Mouse (Mus musculus): Measurements from ENCODE around the gene P2rx3. TPM values are rescaled to one million over a fixed set of nuclear protein-coding genes. Genes with fewer than 3 reads are reported as not detected.

The P2rx3 gene
- total RNA-seq, 2 experiments from 2014 or later, result 2.0 to 2.6 TPM

DNA sequence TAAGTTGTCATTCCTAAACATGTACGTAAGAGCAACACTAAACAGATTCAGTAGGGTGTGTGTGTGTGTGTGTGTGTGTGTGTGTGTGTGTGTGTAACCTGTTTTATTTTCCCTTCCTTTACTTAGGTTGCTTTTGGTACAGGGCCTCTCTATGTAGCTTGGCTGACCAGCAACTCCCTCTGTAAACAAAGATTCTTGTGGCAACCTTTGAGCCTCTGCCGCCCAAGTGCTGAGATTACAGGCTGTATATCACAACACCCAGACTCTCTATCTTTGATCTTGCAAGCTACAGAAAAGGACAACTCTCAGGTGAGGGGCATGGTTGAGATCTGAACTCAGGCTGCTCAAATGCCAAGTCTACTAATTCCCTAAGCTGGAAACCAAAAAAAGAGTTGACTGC is 28.1 kb downstream of the P2rx3 start:
- Histone ChIP-seq H3K4me3 (no peak overlapping the region), H3K27ac (no peak overlapping the region)
- DNase-seq (ENCODE audit: extremely low spot score in 1 of 2, low spot score in 2 of 2), result no peak
- TF ChIP-seq CTCF (IDR thresholded peaks at IDR 0.05), result no peak
- intact Hi-C loops (cut with DNase I), result no loop called here

DNA sequence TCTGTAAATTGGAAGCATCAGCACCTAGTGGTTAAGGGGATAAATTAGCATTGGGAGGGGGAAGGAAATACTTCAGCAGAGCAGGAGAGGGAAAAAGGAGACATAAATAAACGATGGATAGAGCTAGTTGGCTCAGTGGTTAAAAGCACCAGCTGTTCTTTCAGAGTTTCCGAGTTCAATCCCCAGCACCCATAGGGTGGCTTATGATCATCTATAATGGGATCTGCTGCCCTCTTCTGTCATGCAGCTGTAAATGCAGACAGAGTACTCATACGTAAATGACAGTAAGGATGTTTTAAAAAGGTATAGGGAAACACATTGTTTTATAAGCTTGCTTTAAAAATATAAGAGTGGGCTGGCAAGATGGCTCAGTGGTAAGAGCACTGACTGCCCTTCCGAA is 29.5 kb downstream of the P2rx3 start:
- DNase-seq (ENCODE audit: extremely low spot score in 1 of 2, low spot score in 2 of 2), result no peak
- Histone ChIP-seq H3K4me3 (no peak overlapping the region), H3K27ac (no peak overlapping the region)
- TF ChIP-seq CTCF (IDR thresholded peaks at IDR 0.05), result peak; percentile 79
- intact Hi-C loops (cut with DNase I), result loop anchor here (1.0 kb wide), 1 partner anchor 51 kb away; no protein-coding TSS in a partner anchor

DNA sequence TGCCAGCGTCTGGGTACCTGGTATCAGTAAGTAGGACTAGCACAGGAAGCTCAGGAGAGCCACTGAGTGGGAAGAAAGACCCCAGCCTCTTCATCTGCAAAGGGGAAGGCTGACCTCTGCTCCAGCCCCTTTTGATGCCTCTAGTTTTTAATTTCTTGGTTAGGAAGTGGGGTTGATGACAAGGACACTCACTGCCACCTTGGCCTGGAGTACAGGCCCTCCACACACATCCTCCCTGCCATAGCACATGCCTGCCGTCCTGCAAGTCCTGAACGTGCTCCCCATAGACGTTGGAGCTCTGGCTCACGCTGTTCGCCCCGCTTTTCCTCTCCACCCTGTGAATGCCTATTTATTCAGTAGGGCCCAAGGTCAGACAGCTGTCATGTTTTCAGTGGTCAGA is 30.7 kb downstream of the P2rx3 start:
- DNase-seq (ENCODE audit: extremely low spot score in 1 of 2, low spot score in 2 of 2), result no peak
- intact Hi-C loops (cut with DNase I), result no loop called here
- Histone ChIP-seq H3K27ac (no peak overlapping the region), H3K4me3 (no peak overlapping the region)
- no peak for TF ChIP-seq CTCF (IDR thresholded peaks at IDR 0.05)

DNA sequence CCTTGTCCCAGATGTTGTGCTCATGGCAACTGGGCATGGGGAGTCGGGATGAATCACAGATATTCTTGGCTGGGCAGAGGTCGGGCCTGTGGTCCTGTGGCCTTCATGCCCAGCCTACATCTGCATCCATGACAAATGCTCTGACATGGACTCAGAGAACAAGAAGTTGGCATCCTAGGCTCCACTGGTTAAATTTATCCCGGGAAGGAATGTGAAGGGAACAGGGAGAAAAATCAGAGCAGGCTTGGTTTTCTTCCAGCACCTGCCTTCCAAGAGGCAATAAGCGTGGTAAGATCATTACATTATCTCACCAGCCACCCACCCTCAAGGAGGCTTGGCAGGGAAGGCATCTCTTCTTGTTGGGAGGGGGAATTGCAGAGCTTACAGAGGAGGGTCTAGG is 32.9 kb downstream of the P2rx3 start:
- DNase-seq (ENCODE audit: extremely low spot score in 1 of 2, low spot score in 2 of 2), result peak; percentile 18 to 28
- no peak for TF ChIP-seq CTCF (IDR thresholded peaks at IDR 0.05)
- intact Hi-C loops (cut with DNase I), result no loop called here
- H3K27ac ChIP-seq, result peak overlapping the region; percentile 67
- no peak overlapping the region for H3K4me3 ChIP-seq

DNA sequence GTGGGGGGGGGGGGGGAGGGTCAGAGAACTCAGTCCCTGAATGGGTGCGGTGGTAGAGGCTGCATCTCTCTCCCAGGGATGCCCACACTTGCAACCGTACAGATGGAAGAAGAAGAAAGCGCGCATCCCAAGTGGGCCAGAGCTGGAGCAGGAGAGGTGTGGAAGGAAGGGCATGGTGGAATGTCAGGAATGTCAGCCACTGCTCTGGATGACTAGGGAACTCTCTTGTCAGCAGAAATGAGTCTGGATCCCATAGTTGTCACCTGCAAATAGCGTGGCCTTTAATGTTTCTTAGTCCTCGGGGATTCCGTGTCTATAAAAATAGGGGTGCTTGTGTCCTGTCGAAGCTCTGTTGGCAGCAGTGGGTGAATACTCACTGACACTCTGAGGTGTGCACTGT is 34.7 kb downstream of the P2rx3 start:
- intact Hi-C loops (cut with DNase I), result no loop called here
- no peak for DNase-seq (ENCODE audit: extremely low spot score in 1 of 2, low spot score in 2 of 2)
- H3K27ac ChIP-seq, result no peak overlapping the region
- no peak overlapping the region for H3K4me3 ChIP-seq
- no peak for TF ChIP-seq CTCF (IDR thresholded peaks at IDR 0.05)

DNA sequence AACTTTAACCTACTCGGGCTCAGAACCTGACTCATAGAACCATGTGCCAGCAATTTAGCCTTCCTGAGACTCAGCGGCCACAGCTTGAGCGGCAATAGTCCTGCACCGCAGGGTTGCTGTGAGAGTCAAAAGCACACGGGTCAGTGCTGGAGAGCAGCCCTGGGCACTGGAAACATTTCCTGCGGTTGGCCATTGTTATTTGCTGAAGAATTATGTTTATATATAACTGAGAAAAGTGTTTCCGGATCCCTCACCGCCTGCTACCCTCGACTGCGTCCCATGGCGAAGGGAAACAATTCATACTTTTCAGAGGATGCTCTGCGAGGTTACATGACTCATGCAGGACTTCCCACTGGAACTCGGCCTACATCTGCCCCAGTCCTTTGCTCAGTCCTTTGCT is 35.8 kb downstream of the P2rx3 start:
- H3K4me3 ChIP-seq, result no peak overlapping the region
- intact Hi-C loops (cut with DNase I), result no loop called here
- TF ChIP-seq CTCF (IDR thresholded peaks at IDR 0.05), result no peak
- H3K27ac ChIP-seq, result no peak overlapping the region
- DNase-seq (ENCODE audit: extremely low spot score in 1 of 2, low spot score in 2 of 2), result no peak

DNA sequence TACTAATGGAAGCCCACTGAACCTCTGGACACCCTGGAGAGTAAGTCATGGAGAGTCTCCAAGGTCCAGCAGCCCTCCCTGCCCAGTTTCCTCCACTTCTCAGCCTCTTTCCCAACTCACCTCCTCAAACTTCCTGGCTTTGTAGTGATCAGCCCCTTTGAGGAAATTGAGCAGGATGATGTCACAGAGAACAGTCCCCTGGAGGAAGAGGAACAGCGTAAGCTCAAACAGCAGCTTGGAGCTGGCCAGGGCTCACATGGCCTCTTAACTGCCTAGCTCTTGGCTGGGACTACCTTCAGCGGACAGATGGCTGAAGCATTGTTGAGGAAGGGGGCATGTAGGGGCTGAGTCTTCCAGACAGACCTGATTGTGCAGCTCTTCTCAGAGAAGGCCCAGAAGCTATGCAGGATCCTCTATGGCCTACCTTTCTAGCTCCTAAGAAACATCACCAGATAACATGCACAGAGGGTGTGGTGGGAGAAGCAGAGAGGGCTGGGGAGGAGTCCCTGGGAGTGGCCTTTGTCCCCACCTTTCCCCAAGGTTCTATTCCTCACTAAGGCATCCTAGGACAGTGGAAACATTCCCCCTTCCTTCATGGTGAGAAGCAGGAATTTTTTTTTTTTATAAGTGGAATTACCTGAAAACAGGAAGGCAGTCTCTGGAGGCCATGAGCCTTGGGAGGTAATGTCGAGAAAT is 37.6 kb downstream of the P2rx3 start:
- Histone ChIP-seq H3K4me3 (no peak overlapping the region), H3K27ac (no peak overlapping the region)
- DNase-seq (ENCODE audit: extremely low spot score in 1 of 2, low spot score in 2 of 2), result no peak
- intact Hi-C loops (cut with DNase I), result no loop called here
- TF ChIP-seq CTCF (IDR thresholded peaks at IDR 0.05), result no peak

DNA sequence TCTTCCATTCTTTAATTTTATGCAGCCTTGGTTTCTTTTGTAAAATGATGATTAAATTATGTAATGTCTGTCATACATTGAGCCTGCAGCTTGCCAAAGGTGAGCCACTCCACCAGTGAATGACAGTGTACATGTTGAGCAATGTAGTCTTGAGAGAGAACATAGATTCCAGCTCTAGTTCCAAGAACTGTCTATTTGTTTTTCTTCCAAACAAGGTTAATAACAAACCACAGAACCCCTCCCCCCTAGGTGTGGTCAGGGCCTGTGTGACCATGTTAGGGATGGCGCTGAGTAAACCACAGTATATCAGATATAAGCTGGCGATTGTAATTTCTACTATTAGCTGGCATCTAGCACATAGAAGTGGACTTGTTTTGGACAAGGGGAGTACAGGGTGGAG is 40.9 kb downstream of the P2rx3 start:
- Histone ChIP-seq H3K4me3 (no peak overlapping the region), H3K27ac (no peak overlapping the region)
- intact Hi-C loops (cut with DNase I), result no loop called here
- DNase-seq (ENCODE audit: extremely low spot score in 1 of 2, low spot score in 2 of 2), result no peak
- TF ChIP-seq CTCF (IDR thresholded peaks at IDR 0.05), result no peak

DNA sequence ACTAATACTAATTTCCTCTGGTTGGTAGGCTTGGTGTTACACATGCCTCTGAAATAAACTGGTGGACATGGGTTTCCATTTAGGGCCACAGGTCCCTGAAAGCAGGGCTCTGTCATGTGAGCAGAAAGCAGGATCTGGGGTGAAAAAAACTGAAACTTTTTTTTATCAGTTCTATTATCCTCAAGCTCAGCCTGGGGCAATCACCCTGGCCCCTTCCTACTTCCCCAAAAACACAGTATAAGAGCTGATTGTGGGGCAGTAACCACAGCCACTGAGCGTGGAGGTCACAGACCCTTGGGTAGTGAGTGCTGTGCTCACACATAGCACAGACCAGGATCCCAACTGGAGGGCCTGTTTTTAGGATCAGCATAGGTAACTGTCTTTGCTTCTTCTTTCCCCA is 49.3 kb downstream of the P2rx3 start, which contains the start of gene Prg3:
Prg3 (plus strand) TSS at position 286 of the 400 bp plus-strand sequence.
- no peak for TF ChIP-seq CTCF (IDR thresholded peaks at IDR 0.05)
- DNase-seq (ENCODE audit: extremely low spot score in 1 of 2, low spot score in 2 of 2), result no peak
- Histone ChIP-seq H3K4me3 (no peak within 1 kb of the TSS), H3K27ac (no peak within 1 kb of the TSS)
- intact Hi-C loops (cut with DNase I), result no loop called here

DNA sequence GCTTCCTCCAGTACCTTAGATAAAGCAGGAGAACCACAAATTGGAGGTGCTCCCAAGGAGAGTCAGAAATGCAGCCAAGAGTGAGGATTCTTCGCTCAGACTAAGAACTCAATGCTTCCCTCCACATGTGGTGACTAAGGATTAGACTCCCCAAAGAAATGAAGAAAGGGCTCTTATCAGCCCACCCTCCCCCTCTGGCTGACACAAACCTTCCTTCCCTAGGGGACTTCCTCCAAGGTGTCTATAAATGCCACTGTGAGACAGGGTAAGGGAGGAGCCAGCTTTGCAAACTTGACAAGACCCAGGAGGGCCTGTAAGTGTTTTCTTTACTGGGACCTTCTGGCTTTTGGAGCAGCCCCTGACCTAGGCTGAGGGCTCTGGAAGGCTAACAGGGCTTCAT is 57.1 kb downstream of the P2rx3 start, which contains the start of gene Prg2:
Prg2 (plus strand) TSS at position 274 of the 400 bp plus-strand sequence.
- H3K4me3 ChIP-seq, result no peak within 1 kb of the TSS
- no peak within 1 kb of the TSS for H3K27ac ChIP-seq
- no peak for DNase-seq (ENCODE audit: extremely low spot score in 1 of 2, low spot score in 2 of 2)
- TF ChIP-seq CTCF (IDR thresholded peaks at IDR 0.05), result no peak
- intact Hi-C loops (cut with DNase I), result no loop called here

DNA sequence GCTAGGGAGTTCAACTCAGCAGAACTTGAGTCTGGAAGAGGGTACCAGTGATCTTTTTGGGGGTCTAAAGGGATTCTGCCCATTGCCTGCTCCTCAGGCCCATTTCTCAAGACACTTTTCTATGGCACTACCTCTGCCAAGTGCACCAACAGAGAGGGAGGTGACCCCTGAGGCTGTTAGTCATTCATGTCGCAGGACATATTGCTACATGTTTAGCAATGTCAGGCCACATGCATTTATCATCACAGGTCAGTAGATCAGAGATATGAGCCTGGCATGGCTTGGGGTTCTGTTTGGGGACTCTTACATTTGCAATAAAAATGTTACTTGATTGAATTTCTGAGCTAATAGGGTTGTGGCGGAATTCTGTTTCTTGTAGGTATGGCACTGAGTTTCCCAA is 61.7 kb downstream of the P2rx3 start:
- DNase-seq (ENCODE audit: extremely low spot score in 1 of 2, low spot score in 2 of 2), result no peak
- Histone ChIP-seq H3K27ac (no peak overlapping the region), H3K4me3 (no peak overlapping the region)
- TF ChIP-seq CTCF (IDR thresholded peaks at IDR 0.05), result no peak
- intact Hi-C loops (cut with DNase I), result no loop called here

DNA sequence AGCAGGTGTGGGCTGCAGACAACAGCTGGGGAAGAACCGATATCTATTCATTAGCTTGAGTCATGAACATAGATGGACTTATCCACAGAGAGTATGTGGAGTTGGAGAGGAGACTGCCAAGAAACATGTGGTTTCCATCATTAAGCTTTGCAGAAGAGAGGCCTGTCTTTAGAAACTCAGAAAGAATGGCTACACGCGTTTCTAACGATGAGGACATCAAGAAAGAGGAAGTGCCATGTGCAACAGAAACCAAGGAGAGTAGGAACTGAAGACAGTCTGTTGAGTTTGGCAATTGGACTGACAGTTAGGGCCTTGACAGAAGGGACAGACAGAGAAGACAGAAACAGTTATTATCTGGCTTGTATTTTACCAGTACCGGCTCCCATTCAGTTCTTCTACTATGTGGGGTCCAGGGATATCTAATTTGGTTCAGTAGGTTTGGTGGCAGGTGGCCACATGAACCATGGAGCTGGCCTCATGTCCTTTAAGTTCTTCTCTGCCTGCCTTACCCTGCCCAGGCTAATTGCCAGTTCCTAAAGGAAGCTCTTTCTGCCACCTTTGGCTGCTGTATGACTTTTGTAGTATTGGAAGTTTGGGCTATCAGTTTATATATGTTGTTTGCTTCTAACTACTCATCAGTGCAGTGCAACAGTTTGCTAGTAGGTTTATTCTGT is 69.8 kb downstream of the P2rx3 start:
- TF ChIP-seq CTCF (IDR thresholded peaks at IDR 0.05), result no peak
- Histone ChIP-seq H3K4me3 (no peak overlapping the region), H3K27ac (no peak overlapping the region)
- intact Hi-C loops (cut with DNase I), result no loop called here
- DNase-seq (ENCODE audit: extremely low spot score in 1 of 2, low spot score in 2 of 2), result no peak
